In genomic region chr4:45499081-45499480, GRCm38 (mm10) we compare ENCODE assay signal across 13 mouse cellular contexts. TPM values are rescaled to one million over a fixed set of nuclear protein-coding genes. Genes with fewer than 3 reads are reported as not detected.
DNase-seq lines count a peak whose midpoint lies in the region; ATAC-seq and TF ChIP-seq lines count a peak whose summit lies in the region.
"Had no signal": no experiment of that assay in that cellular context is flagged by ENCODE, and none has a peak within 500 bp of the region (broad histone marks: within the 10 kb centered on the region; RNA-seq: fewer than 3 reads in every experiment).

No protein-coding gene starts in this region.

- H3K4me3 ChIP-seq in kidney, embryonic 16.5 days (ENCODE audit: low read length), result no peak overlapping the region
- H3K4me3 ChIP-seq in E14TG2a.4 (replicated peaks; ENCODE audit: low read length), result peak overlapping the region; percentile 48; the same call in 1 of the 2 replicates
- no peak overlapping the region for H3K4me3 ChIP-seq in intestine, postnatal 0 days (ENCODE audit: low read depth, low read length)
- H3K4me3 ChIP-seq: embryonic facial prominence, embryonic 15.5 days; gastrocnemius, adult 2 months; midbrain, embryonic 15.5 days had no signal

- no peak overlapping the region for H3K9ac ChIP-seq in kidney, embryonic 16.5 days (replicated peaks; ENCODE audit: low read length)
- H3K9ac ChIP-seq in intestine, postnatal 0 days (ENCODE audit: low read depth, low read length), result 0 out of 2 replicates have a peak overlapping the region, but pooled peaks have one; percentile 17
- H3K9ac ChIP-seq: embryonic facial prominence, embryonic 15.5 days; liver, embryonic 14.5 days; midbrain, embryonic 15.5 days had no signal

- H3K9me3 ChIP-seq in kidney, embryonic 16.5 days (ENCODE audit: low read length), result no peaks in the 10 kb centered on the region
- no peaks in the 10 kb centered on the region for H3K9me3 ChIP-seq in E14TG2a.4 (ENCODE audit: low read length)
- no peaks in the 10 kb centered on the region for H3K9me3 ChIP-seq in intestine, postnatal 0 days (ENCODE audit: control insufficient read depth)
- H3K9me3 ChIP-seq: embryonic facial prominence, embryonic 15.5 days; midbrain, embryonic 15.5 days had no signal

- H3K27ac ChIP-seq in kidney, embryonic 16.5 days (ENCODE audit: low read length), result peak overlapping the region; percentile 32; the same call in 1 of the 2 replicates
- peak overlapping the region; percentile 70; the same call in 1 of the 2 replicates for H3K27ac ChIP-seq in intestine, postnatal 0 days (ENCODE audit: low read depth, low read length)
- H3K27ac ChIP-seq: gastrocnemius, adult 2 months; liver, embryonic 14.5 days; midbrain, embryonic 15.5 days had no signal

- peaks cover 81% of the 10 kb centered on the region for H3K4me1 ChIP-seq in kidney, embryonic 16.5 days (ENCODE audit: insufficient read depth, low read length)
- H3K4me1 ChIP-seq in E14TG2a.4 (replicated peaks; ENCODE audit: low read depth, low read length), result peaks cover 96% of the 10 kb centered on the region
- peaks cover 42% of the 10 kb centered on the region for H3K4me1 ChIP-seq in intestine, postnatal 0 days (replicated peaks; ENCODE audit: control insufficient read depth, insufficient read depth, low read length)

- H3K27me3 ChIP-seq in kidney, embryonic 16.5 days (ENCODE audit: insufficient read depth, low read length), result no peaks in the 10 kb centered on the region
- H3K27me3 ChIP-seq in E14TG2a.4 (ENCODE audit: insufficient read depth, low read length), result peaks cover 14% of the 10 kb centered on the region
- H3K27me3 ChIP-seq in intestine, postnatal 0 days (replicated peaks; ENCODE audit: control insufficient read depth, insufficient read depth, low read length), result no peaks in the 10 kb centered on the region
- H3K27me3 ChIP-seq: embryonic facial prominence, embryonic 15.5 days; midbrain, embryonic 15.5 days had no signal

- no peaks in the 10 kb centered on the region for H3K36me3 ChIP-seq in kidney, embryonic 16.5 days (ENCODE audit: insufficient read depth, low read length)
- H3K36me3 ChIP-seq in E14TG2a.4 (ENCODE audit: insufficient read depth, low read length), result peaks cover 3% of the 10 kb centered on the region; the same call in 1 of the 2 replicates
- no peaks in the 10 kb centered on the region; the same call in 1 of the 2 replicates for H3K36me3 ChIP-seq in intestine, postnatal 0 days (ENCODE audit: control insufficient read depth, insufficient read depth)
- H3K36me3 ChIP-seq: embryonic facial prominence, embryonic 15.5 days; midbrain, embryonic 15.5 days had no signal

- TF ChIP-seq CTCF in E14TG2a.4 (conservative IDR thresholded peaks at IDR 0.05; ENCODE audit: low read length), result no peak
- no peak for TF ChIP-seq CTCF in intestine, postnatal 0 days (IDR thresholded peaks at IDR 0.05; ENCODE audit: low read depth)

- H3K4me2 ChIP-seq in kidney, embryonic 16.5 days (replicated peaks; ENCODE audit: low read depth, low read length), result peak overlapping the region; percentile 19
- H3K4me2 ChIP-seq in intestine, postnatal 0 days (replicated peaks; ENCODE audit: low read depth), result peak overlapping the region; percentile 17; the same call in 1 of the 2 replicates
- H3K4me2 ChIP-seq: embryonic facial prominence, embryonic 15.5 days; midbrain, embryonic 15.5 days had no signal

- no peak for ATAC-seq in kidney, embryonic 16.5 days (ENCODE audit: low FRiP score, low TSS enrichment)
- no peak for ATAC-seq in intestine, postnatal 0 days
- ATAC-seq: midbrain, embryonic 15.5 days had no signal

- DNase-seq in kidney, postnatal 25 days, result no peak
- peak; percentile 83 for DNase-seq in ES-CJ7 (ENCODE audit: low read depth, low spot score)
- no peak for DNase-seq in urinary bladder, postnatal 4 days (ENCODE audit: low spot score in 2 of 2)
- no peak for DNase-seq in right cerebral cortex, postnatal 10 days (ENCODE audit: low spot score in 2 of 2)
- DNase-seq: adrenal gland, postnatal 14 days; cerebellum, adult 18-20 months; gastrocnemius, adult 2 months had no signal

- WGBS in kidney, embryonic 16.5 days, result 34% methylated on average over 6 of the region's 6 CpGs
- 24% methylated on average over 6 of the region's 6 CpGs for WGBS in intestine, postnatal 0 days

RNA-seq across cellular contexts. Expression of gene Shb, which starts 33.2 kb away (rescaled TPM):
- polyA plus RNA-seq in kidney, embryonic 16.5 days (2015; fragmentation: Nextera tagmentation; extraction: Ambion mirVana), result 2.7 and 3.1 TPM in 2 replicates
- polyA plus RNA-seq in intestine, postnatal 0 days (2015; fragmentation: Nextera tagmentation; extraction: Ambion mirVana), result 7.2 and 7.5 TPM in 2 replicates
